Comparison of ENCODE assay signal across 11 mouse cellular contexts in the genomic region with DNA sequence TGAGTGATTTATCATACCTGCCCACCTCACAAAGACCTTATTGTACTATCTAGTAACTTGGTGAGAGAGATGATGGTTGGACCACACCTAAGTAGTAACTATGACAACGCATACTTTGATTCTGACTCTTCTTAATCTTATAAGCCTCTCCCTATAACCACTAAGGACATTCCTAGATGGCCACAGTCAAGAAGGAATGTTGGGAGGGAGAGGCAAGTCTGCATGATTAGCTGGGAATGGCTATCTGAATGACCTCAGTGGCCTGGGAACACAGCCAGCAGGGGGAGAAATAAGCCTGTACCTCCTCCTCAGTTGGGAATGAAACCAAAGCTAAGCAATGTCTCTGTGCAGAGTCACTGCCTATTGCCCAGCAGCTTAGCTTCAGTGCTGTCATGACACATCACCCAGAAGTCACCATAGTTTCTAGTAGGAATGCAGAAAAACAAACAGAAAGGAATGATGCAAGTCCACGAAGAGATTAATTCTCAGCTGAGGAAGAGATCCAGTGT. TPM values are rescaled to one million over a fixed set of nuclear protein-coding genes. Genes with fewer than 3 reads are reported as not detected.
A peak's percentile ranks its signal among the peaks of the same experiment; 100 is the strongest.
DNase-seq lines count a peak whose midpoint lies in the region; ATAC-seq and TF ChIP-seq lines count a peak whose summit lies in the region.
"Had no signal": no experiment of that assay in that cellular context is flagged by ENCODE, and none has a peak within 500 bp of the region (broad histone marks: within the 10 kb centered on the region; RNA-seq: fewer than 3 reads in every experiment).

No protein-coding gene starts in this region.

- H3K9ac ChIP-seq in midbrain, embryonic 11.5 days (ENCODE audit: low read length) = no peak overlapping the region
- H3K9ac ChIP-seq in midbrain, embryonic 16.5 days (ENCODE audit: low read depth, low read length) = no peak overlapping the region
- H3K9ac ChIP-seq in intestine, embryonic 14.5 days (ENCODE audit: low read length) = no peak overlapping the region
- H3K9ac ChIP-seq in midbrain, embryonic 15.5 days = no peak overlapping the region
- H3K9ac ChIP-seq: embryonic facial prominence, embryonic 15.5 days; limb, embryonic 15.5 days had no signal

- no peaks in the 10 kb centered on the region for H3K4me1 ChIP-seq in midbrain, embryonic 11.5 days (ENCODE audit: control insufficient read depth, insufficient read depth, low read length)
- H3K4me1 ChIP-seq in midbrain, embryonic 16.5 days (ENCODE audit: control insufficient read depth, insufficient read depth, low read length) = no peaks in the 10 kb centered on the region
- H3K4me1 ChIP-seq in intestine, embryonic 14.5 days (replicated peaks; ENCODE audit: control insufficient read depth, insufficient read depth, low read length) = no peaks in the 10 kb centered on the region
- H3K4me1 ChIP-seq in small intestine, adult 2 months (ENCODE audit: control insufficient read depth, insufficient read depth, insufficient read length, low read length) = peaks cover 4% of the 10 kb centered on the region; the same call in 1 of the 2 replicates
- H3K4me1 ChIP-seq in midbrain, embryonic 15.5 days = no peaks in the 10 kb centered on the region
- H3K4me1 ChIP-seq: embryonic facial prominence, embryonic 15.5 days; limb, embryonic 15.5 days had no signal

- no peaks in the 10 kb centered on the region for H3K9me3 ChIP-seq in midbrain, embryonic 11.5 days (ENCODE audit: control insufficient read depth, low read length)
- H3K9me3 ChIP-seq in midbrain, embryonic 16.5 days (replicated peaks; ENCODE audit: control insufficient read depth, low read length, poor library complexity, severe bottlenecking) = no peaks in the 10 kb centered on the region
- 0 out of 2 replicates have a peak, but pooled peaks cover 3% of the 10 kb centered on the region for H3K9me3 ChIP-seq in intestine, embryonic 14.5 days (ENCODE audit: control insufficient read depth, low read length)
- no peaks in the 10 kb centered on the region for H3K9me3 ChIP-seq in midbrain, embryonic 15.5 days
- H3K9me3 ChIP-seq: limb, embryonic 15.5 days had no signal

- H3K4me2 ChIP-seq in midbrain, embryonic 11.5 days = no peak overlapping the region
- H3K4me2 ChIP-seq in midbrain, embryonic 16.5 days (ENCODE audit: low read length) = no peak overlapping the region
- no peak overlapping the region for H3K4me2 ChIP-seq in intestine, embryonic 14.5 days (ENCODE audit: low read length)
- H3K4me2 ChIP-seq in midbrain, embryonic 15.5 days = no peak overlapping the region
- H3K4me2 ChIP-seq: embryonic facial prominence, embryonic 15.5 days; limb, embryonic 15.5 days had no signal

- ATAC-seq in midbrain, embryonic 11.5 days (ENCODE audit: low FRiP score) = peak; percentile 54; the same call in 1 of the 2 replicates
- ATAC-seq in midbrain, embryonic 16.5 days = no peak
- peak; percentile 70; the same call in 1 of the 2 replicates for ATAC-seq in intestine, embryonic 14.5 days (replicated peaks; ENCODE audit: low FRiP score, low TSS enrichment, low read depth)
- ATAC-seq in midbrain, embryonic 15.5 days (replicated peaks) = no peak

- H3K27ac ChIP-seq in midbrain, embryonic 11.5 days (ENCODE audit: low read depth, low read length) = no peak overlapping the region
- no peak overlapping the region for H3K27ac ChIP-seq in midbrain, embryonic 16.5 days (ENCODE audit: low read length)
- H3K27ac ChIP-seq in intestine, embryonic 14.5 days (ENCODE audit: low read depth) = no peak overlapping the region
- no peak overlapping the region for H3K27ac ChIP-seq in small intestine, adult 2 months (ENCODE audit: insufficient read depth, low read depth, low read length)
- H3K27ac ChIP-seq in midbrain, embryonic 15.5 days = no peak overlapping the region
- H3K27ac ChIP-seq: embryonic facial prominence, embryonic 15.5 days; limb, embryonic 15.5 days had no signal

- TF ChIP-seq CTCF in small intestine, adult 2 months (IDR thresholded peaks at IDR 0.05; ENCODE audit: extremely low read depth, insufficient read length, insufficient replicate concordance, low read depth, low read length) = peak; percentile 23; the same call in 1 of the 2 replicates

- H3K36me3 ChIP-seq in midbrain, embryonic 11.5 days (ENCODE audit: control insufficient read depth, insufficient read depth, low read length) = no peaks in the 10 kb centered on the region
- H3K36me3 ChIP-seq in midbrain, embryonic 16.5 days (ENCODE audit: control insufficient read depth, insufficient read depth, low read length) = no peaks in the 10 kb centered on the region
- H3K36me3 ChIP-seq in intestine, embryonic 14.5 days (ENCODE audit: control insufficient read depth, insufficient read depth, low read length) = no peaks in the 10 kb centered on the region
- H3K36me3 ChIP-seq in small intestine, adult 2 months (ENCODE audit: control insufficient read depth, insufficient read depth, low read length) = no peaks in the 10 kb centered on the region
- H3K36me3 ChIP-seq in midbrain, embryonic 15.5 days (replicated peaks) = no peaks in the 10 kb centered on the region
- H3K36me3 ChIP-seq: embryonic facial prominence, embryonic 15.5 days; limb, embryonic 15.5 days had no signal

- 47% methylated on average over 2 of the region's 2 CpGs for WGBS in midbrain, embryonic 11.5 days
- WGBS in midbrain, embryonic 16.5 days = 50% methylated on average over 2 of the region's 2 CpGs
- WGBS in intestine, embryonic 14.5 days = 54% methylated on average over 2 of the region's 2 CpGs
- 23% methylated on average over 2 of the region's 2 CpGs for WGBS in small intestine, adult 2 months
- WGBS in midbrain, embryonic 15.5 days = 48% methylated on average over 2 of the region's 2 CpGs

- H3K27me3 ChIP-seq in midbrain, embryonic 11.5 days (ENCODE audit: control insufficient read depth, insufficient read depth, low read length) = no peaks in the 10 kb centered on the region
- no peaks in the 10 kb centered on the region for H3K27me3 ChIP-seq in midbrain, embryonic 16.5 days (ENCODE audit: control insufficient read depth, insufficient read depth, low read depth, low read length)
- H3K27me3 ChIP-seq in intestine, embryonic 14.5 days (replicated peaks; ENCODE audit: control insufficient read depth, insufficient read depth, low read length) = no peaks in the 10 kb centered on the region
- no peaks in the 10 kb centered on the region for H3K27me3 ChIP-seq in small intestine, adult 2 months (ENCODE audit: control insufficient read depth, insufficient read depth, low read length)
- no peaks in the 10 kb centered on the region for H3K27me3 ChIP-seq in midbrain, embryonic 15.5 days (replicated peaks)
- H3K27me3 ChIP-seq: embryonic facial prominence, embryonic 15.5 days; limb, embryonic 15.5 days had no signal

- DNase-seq in midbrain, embryonic 11.5 days (ENCODE audit: low spot score, missing footprints) = no peak
- peak; percentile 67 for DNase-seq in gastrocnemius, postnatal 10 days
- DNase-seq in intestine, embryonic 14.5 days (ENCODE audit: low spot score) = peak; percentile 52
- DNase-seq in yolk sac, embryonic 10.5 days (ENCODE audit: low spot score) = no peak
- no peak for DNase-seq in frontal cortex, postnatal 10 days (ENCODE audit: low spot score in 2 of 2)
- DNase-seq: right cerebral cortex, postnatal 14 days had no signal

- no peak overlapping the region for H3K4me3 ChIP-seq in midbrain, embryonic 11.5 days (ENCODE audit: low read depth, low read length)
- no peak overlapping the region for H3K4me3 ChIP-seq in midbrain, embryonic 16.5 days (ENCODE audit: low read depth, low read length)
- no peak overlapping the region for H3K4me3 ChIP-seq in intestine, embryonic 14.5 days (ENCODE audit: low read depth, low read length)
- no peak overlapping the region for H3K4me3 ChIP-seq in small intestine, adult 2 months (ENCODE audit: low read depth, low read length)
- H3K4me3 ChIP-seq in midbrain, embryonic 15.5 days = no peak overlapping the region
- H3K4me3 ChIP-seq: embryonic facial prominence, embryonic 15.5 days; limb, embryonic 15.5 days had no signal

- TF ChIP-seq POLR2A in small intestine, adult 2 months (IDR thresholded peaks at IDR 0.05; ENCODE audit: low read depth, low read length) = no peak

RNA-seq across cellular contexts. Expression of a gene that starts 16.8 kb away (rescaled TPM):
- 351 and 358 TPM in 2 replicates for polyA plus RNA-seq in midbrain, embryonic 11.5 days (2014; fragmentation: Nextera tagmentation; extraction: Ambion mirVana)
- 135 and 141 TPM in 2 replicates for polyA plus RNA-seq in midbrain, embryonic 16.5 days (2015; fragmentation: Nextera tagmentation; extraction: Ambion mirVana)
- 100 to 1,000 TPM; 149 to 190 TPM for total RNA-seq in gastrocnemius, postnatal 10 days (2021)
- polyA plus RNA-seq in intestine, embryonic 14.5 days (2014; fragmentation: Nextera tagmentation; extraction: Ambion mirVana) = 946 TPM in 2 replicates
- polyA plus RNA-seq in small intestine, adult 2 months (2012; rRNA removed) = 49.0 and 81.5 TPM in 2 replicates
- polyA plus RNA-seq in midbrain, embryonic 15.5 days (2015; fragmentation: Nextera tagmentation; extraction: Ambion mirVana) = 158 and 167 TPM in 2 replicates

RNA-seq across cellular contexts. Expression of a gene that starts 17.8 kb away (rescaled TPM):
- polyA plus RNA-seq in midbrain, embryonic 11.5 days (2014; fragmentation: Nextera tagmentation; extraction: Ambion mirVana) = 181 and 187 TPM in 2 replicates
- polyA plus RNA-seq in midbrain, embryonic 16.5 days (2015; fragmentation: Nextera tagmentation; extraction: Ambion mirVana) = 87.0 and 107 TPM in 2 replicates
- 100 to 1,000 TPM; 131 to 166 TPM for total RNA-seq in gastrocnemius, postnatal 10 days (2021)
- polyA plus RNA-seq in intestine, embryonic 14.5 days (2014; fragmentation: Nextera tagmentation; extraction: Ambion mirVana) = 497 and 519 TPM in 2 replicates
- 43.4 and 172 TPM in 2 replicates for polyA plus RNA-seq in small intestine, adult 2 months (2012; rRNA removed)
- polyA plus RNA-seq in midbrain, embryonic 15.5 days (2015; fragmentation: Nextera tagmentation; extraction: Ambion mirVana) = 90.5 and 102 TPM in 2 replicates

Comparison
In these comparisons a context has a peak if more than half of its experiments do, and no peak if none do; other contexts are left out.
1. ATAC-seq: peak in midbrain, embryonic 11.5 days (single experiment) and intestine, embryonic 14.5 days (single experiment); none in midbrain, embryonic 16.5 days (single experiment) and midbrain, embryonic 15.5 days (single experiment).
2. DNase-seq: peak in gastrocnemius, postnatal 10 days (single experiment) and intestine, embryonic 14.5 days (single experiment); none in midbrain, embryonic 11.5 days (single experiment), yolk sac, embryonic 10.5 days (single experiment) and frontal cortex, postnatal 10 days (0 of 2).